Mouse (Mus musculus): Measurements from ENCODE around the gene Trappc6a. TPM values are rescaled to one million over a fixed set of nuclear protein-coding genes. Genes with fewer than 3 reads are reported as not detected.

Gene Trappc6a
- polyA plus RNA-seq, 1 experiment from 2014 or later: 52.5 TPM

DNA sequence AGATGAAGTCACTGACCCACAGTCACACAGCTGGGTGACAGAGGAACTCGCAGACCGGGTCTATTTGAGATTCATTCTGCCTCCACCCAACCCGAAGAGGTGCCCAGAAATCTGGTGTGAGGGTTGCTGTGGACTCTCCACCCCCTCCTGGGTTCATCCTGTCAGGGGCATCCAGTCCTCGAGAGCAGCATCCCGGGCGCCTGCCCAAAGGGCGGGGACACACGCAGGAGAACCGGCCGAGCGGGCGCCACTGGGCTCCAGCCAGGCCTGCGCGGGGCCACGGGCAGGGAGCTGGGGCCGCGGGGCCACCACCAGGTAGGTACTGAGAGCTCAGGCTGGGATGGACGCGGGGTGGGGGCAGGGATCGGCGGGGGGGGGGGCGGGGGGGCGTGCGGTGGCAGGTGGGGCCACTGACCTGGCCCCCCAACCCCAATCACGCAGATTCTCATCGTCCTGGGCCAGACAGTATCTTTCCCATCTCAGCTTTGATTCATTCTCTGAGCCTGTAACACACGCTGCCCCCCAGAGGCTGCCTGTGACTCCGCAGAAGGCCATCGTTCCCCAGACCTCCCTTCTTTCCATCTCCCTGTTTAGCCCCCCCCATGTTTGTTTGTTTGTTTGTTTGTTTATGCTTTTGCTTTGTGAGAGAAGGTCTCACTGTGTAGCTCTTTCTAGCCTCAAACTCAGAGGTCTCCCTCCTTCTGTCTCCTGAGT lies 9.6 kb downstream of the Trappc6a start, which contains the start of gene Nkpd1:
TSS of gene Nkpd1 (plus strand) at position 187 of the 714 bp plus-strand sequence.
- Histone ChIP-seq H3K36me3 (replicated peaks; ENCODE audit: insufficient read depth, low read length) (no peaks in the 10 kb centered on the region), H3K9me3 (ENCODE audit: low read length) (no peaks in the 10 kb centered on the region), H3K27ac (ENCODE audit: low read depth) (no peak within 1 kb of the TSS), H3K4me2 (ENCODE audit: low read depth, low read length) (peak within 1 kb of the TSS; percentile 32; the same call in 1 of the 2 replicates), H3K4me3 (ENCODE audit: low read depth, low read length) (no peak within 1 kb of the TSS), H3K4me1 (ENCODE audit: insufficient read depth) (peaks cover 4% of the 10 kb centered on the region), H3K27me3 (ENCODE audit: insufficient read depth, low read length) (peaks cover 60% of the 10 kb centered on the region), H3K9ac (replicated peaks) (no peak within 1 kb of the TSS; the same call in 1 of the 2 replicates)
- DNase-seq: no peak
- TF ChIP-seq EP300 (IDR thresholded peaks at IDR 0.05; ENCODE audit: low read depth): no peak
- TF ChIP-seq CTCF (IDR thresholded peaks at IDR 0.05; ENCODE audit: low read depth): peak; percentile 47
- no peak for ATAC-seq
- 7% methylated on average over 21 of the region's 29 CpGs for WGBS (ENCODE audit: insufficient replicate concordance)

DNA sequence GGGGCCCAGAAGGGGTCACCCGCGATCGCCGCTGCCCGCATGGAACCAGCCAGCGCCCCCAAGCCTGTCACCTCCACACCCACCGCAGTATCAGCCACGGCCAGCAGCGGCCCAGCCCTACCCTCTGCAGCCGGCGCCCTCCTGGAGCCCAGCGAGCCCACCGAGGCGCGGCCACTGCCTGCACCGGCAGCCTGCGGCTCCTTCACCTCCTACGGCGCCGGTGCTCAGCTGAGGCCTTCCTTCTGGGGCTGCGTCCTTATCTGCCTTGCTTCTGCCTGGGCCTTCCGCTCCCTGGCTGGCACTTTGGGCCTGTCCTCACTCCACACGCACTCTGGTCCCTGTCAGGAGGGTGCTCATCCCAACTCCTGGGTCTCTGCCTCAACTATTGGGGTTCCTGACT lies 11.8 kb downstream of the Trappc6a start:
- Histone ChIP-seq H3K27me3 (ENCODE audit: insufficient read depth, low read length) (peaks cover 82% of the 10 kb centered on the region), H3K4me2 (ENCODE audit: low read depth, low read length) (peak overlapping the region; percentile 40; the same call in 1 of the 2 replicates), H3K4me1 (ENCODE audit: insufficient read depth) (peaks cover 18% of the 10 kb centered on the region), H3K9ac (replicated peaks) (peak overlapping the region; percentile 16; the same call in 1 of the 2 replicates), H3K9me3 (ENCODE audit: low read length) (no peaks in the 10 kb centered on the region), H3K36me3 (replicated peaks; ENCODE audit: insufficient read depth, low read length) (no peaks in the 10 kb centered on the region), H3K27ac (ENCODE audit: low read depth) (no peak overlapping the region), H3K4me3 (ENCODE audit: low read depth, low read length) (no peak overlapping the region)
- DNase-seq: no peak
- TF ChIP-seq EP300 (IDR thresholded peaks at IDR 0.05; ENCODE audit: low read depth) (no peak), CTCF (IDR thresholded peaks at IDR 0.05; ENCODE audit: low read depth) (no peak)
- 8% methylated on average over 23 of the region's 23 CpGs for WGBS (ENCODE audit: insufficient replicate concordance)
- no peak for ATAC-seq

DNA sequence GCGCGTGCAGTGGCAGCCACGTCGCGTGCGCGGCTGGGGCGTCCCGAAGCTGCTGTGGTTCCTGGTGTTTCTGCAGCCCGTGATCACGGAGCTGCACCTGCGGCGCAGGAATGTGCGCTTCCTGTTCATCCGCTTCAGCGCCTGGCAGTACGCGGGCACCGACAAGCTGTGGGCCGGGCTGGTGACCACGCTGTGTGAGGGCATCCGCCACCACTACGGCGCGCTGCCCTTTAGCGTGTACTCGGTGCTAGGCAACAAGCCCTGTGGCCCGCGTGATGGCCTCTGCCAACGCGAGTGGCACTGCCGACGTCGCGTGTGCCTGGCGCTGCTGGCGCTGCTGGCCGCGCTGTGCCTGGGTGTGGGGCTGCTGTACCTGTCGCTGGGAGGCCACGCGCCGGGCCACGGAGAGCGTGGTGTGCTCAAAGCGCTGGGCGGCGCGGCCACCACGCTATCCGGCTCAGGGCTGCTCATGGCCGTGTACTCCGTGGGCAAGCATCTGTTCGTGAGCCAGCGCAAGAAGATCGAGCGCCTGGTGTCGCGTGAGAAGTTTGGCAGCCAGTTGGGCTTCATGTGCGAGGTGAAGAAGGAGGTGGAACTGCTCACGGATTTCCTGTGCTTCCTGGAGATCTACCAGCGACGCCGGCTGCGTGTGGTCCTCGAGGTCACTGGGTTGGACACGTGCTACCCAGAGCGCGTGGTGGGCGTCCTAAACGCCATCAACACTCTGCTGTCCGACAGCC lies 15.0 kb downstream of the Trappc6a start:
- H3K27ac ChIP-seq (ENCODE audit: low read depth): no peak overlapping the region
- peaks cover 75% of the 10 kb centered on the region for H3K27me3 ChIP-seq (ENCODE audit: insufficient read depth, low read length)
- WGBS (ENCODE audit: insufficient replicate concordance): 10% methylated on average over 72 of the region's 72 CpGs
- H3K36me3 ChIP-seq (replicated peaks; ENCODE audit: insufficient read depth, low read length): no peaks in the 10 kb centered on the region
- peaks cover 14% of the 10 kb centered on the region for H3K4me1 ChIP-seq (ENCODE audit: insufficient read depth)
- TF ChIP-seq CTCF (IDR thresholded peaks at IDR 0.05; ENCODE audit: low read depth): no peak
- H3K9me3 ChIP-seq (ENCODE audit: low read length): no peaks in the 10 kb centered on the region
- no peak for DNase-seq
- ATAC-seq: no peak
- peak overlapping the region; percentile 62 for H3K4me2 ChIP-seq (ENCODE audit: low read depth, low read length)
- peak overlapping the region; percentile 37 for H3K4me3 ChIP-seq (ENCODE audit: low read depth, low read length)
- H3K9ac ChIP-seq (replicated peaks): no peak overlapping the region

DNA sequence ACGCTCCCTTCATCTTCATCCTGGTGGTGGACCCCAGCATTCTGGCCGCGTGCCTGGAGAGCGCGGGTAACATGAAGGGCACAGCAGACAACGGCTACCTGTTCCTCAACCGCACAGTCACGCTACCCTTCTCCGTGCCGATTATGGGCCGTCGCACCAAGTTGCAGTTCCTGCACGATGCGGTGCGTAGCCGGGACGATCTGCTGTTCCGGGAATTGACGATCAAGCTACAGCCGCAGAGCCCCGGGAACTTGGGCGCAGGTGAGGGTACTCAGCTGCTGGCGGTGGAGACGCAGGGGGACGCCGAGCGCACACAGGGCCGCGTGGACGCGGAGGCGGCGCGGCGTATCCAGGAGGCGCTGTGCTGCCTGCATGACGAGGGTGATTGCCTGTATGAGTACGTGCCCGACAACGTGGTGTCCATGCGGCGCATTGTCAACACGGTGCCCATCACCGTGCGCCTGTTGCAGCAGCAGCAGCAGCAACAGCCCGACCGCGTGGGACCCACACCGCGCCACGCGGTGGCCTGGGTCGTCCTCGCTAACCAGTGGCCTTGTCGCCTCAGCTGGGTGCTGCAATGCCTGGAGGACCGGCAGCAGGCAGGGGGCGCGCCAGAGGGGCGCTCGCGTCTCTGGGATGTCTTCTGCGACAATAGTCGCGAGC lies 15.7 kb downstream of the Trappc6a start:
- under 1% methylated on average over 64 of the region's 64 CpGs for WGBS (ENCODE audit: insufficient replicate concordance)
- DNase-seq (peak; percentile 62), ATAC-seq (peak; percentile 27)
- Histone ChIP-seq H3K4me2 (ENCODE audit: low read depth, low read length) (peak overlapping the region; percentile 62), H3K4me1 (ENCODE audit: insufficient read depth) (peaks cover 14% of the 10 kb centered on the region), H3K9ac (replicated peaks) (no peak overlapping the region), H3K36me3 (replicated peaks; ENCODE audit: insufficient read depth, low read length) (no peaks in the 10 kb centered on the region), H3K4me3 (ENCODE audit: low read depth, low read length) (peak overlapping the region; percentile 37), H3K27ac (ENCODE audit: low read depth) (no peak overlapping the region), H3K27me3 (ENCODE audit: insufficient read depth, low read length) (peaks cover 68% of the 10 kb centered on the region), H3K9me3 (ENCODE audit: low read length) (no peaks in the 10 kb centered on the region)
- TF ChIP-seq CTCF (IDR thresholded peaks at IDR 0.05; ENCODE audit: low read depth): peak; percentile 64
- no peak for TF ChIP-seq EP300 (IDR thresholded peaks at IDR 0.05; ENCODE audit: low read depth)

DNA sequence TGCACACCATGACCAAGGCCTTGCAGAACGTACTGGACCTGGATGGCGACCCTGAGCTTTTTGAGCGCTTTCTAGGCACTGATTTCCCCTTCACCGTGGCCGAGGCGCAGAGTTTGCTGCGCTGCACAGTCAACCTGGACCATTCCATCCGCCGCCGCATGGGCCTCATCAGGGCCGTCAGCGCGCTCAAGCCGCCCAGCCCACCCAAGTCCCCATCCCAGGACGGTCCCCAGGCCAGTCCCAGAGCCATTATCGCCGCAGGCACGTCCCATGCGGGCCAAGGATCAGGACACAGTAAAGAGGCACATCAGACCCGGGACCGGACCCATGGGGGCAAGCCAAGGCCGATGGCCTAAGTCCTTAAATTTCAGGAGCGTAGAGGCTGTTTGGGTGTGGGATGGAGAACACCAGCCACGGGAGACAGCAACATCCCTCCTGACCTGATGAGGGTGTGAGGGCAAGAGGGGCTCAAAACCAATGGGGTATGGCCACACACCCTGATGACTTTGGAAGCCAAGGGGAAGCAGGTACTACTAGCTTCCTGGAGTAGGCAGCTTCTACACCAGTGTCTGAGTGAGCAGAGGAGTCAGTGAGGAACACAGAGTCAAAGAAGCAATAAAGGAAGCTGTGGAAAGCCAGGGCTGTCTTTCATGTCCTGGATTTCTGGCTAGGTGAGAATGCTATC lies 16.4 kb downstream of the Trappc6a start:
- Histone ChIP-seq H3K9ac (replicated peaks) (no peak overlapping the region), H3K36me3 (replicated peaks; ENCODE audit: insufficient read depth, low read length) (0 out of 2 replicates have a peak, but pooled peaks cover 4% of the 10 kb centered on the region), H3K4me2 (ENCODE audit: low read depth, low read length) (peak overlapping the region; percentile 62), H3K4me3 (ENCODE audit: low read depth, low read length) (peak overlapping the region; percentile 37; the same call in 1 of the 2 replicates), H3K4me1 (ENCODE audit: insufficient read depth) (peaks cover 14% of the 10 kb centered on the region), H3K27ac (ENCODE audit: low read depth) (no peak overlapping the region), H3K27me3 (ENCODE audit: insufficient read depth, low read length) (peaks cover 61% of the 10 kb centered on the region), H3K9me3 (ENCODE audit: low read length) (no peaks in the 10 kb centered on the region)
- 18% methylated on average over 24 of the region's 24 CpGs for WGBS (ENCODE audit: insufficient replicate concordance)
- no peak for TF ChIP-seq EP300 (IDR thresholded peaks at IDR 0.05; ENCODE audit: low read depth)
- no peak for TF ChIP-seq CTCF (IDR thresholded peaks at IDR 0.05; ENCODE audit: low read depth)
- ATAC-seq: 0 out of 2 replicates have a peak, but pooled peaks have one; percentile 1
- DNase-seq: no peak
